ENCODE assay signal across 29 mouse cellular contexts in genomic region chr3:84646007-84646290, GRCm38 (mm10). TPM values are rescaled to one million over a fixed set of nuclear protein-coding genes. Genes with fewer than 3 reads are reported as not detected.
DNase-seq lines count a peak whose midpoint lies in the region; ATAC-seq and TF ChIP-seq lines count a peak whose summit lies in the region.
"Had no signal": no experiment of that assay in that cellular context is flagged by ENCODE, and none has a peak within 500 bp of the region (broad histone marks: within the 10 kb centered on the region; RNA-seq: fewer than 3 reads in every experiment).

No protein-coding gene starts in this region.

- no peak for ATAC-seq in liver, postnatal 0 days
- no peak for ATAC-seq in stomach, embryonic 14.5 days (ENCODE audit: insufficient number of reproducible peaks, insufficient read depth, low FRiP score, low read depth)
- ATAC-seq: forebrain, embryonic 15.5 days; midbrain, embryonic 15.5 days had no signal

- TF ChIP-seq POLR2A in liver, adult 2 months (IDR thresholded peaks at IDR 0.05; ENCODE audit: extremely low read depth, insufficient read depth, low read length), result no peak

- H3K4me1 ChIP-seq in liver, adult 2 months (ENCODE audit: control insufficient read depth, insufficient read depth, low read length), result peaks cover 22% of the 10 kb centered on the region
- H3K4me1 ChIP-seq in liver, postnatal 0 days (ENCODE audit: insufficient read depth), result peaks cover 6% of the 10 kb centered on the region; the same call in 1 of the 2 replicates
- H3K4me1 ChIP-seq in stomach, embryonic 14.5 days (ENCODE audit: control insufficient read depth, insufficient read depth, low read length), result 0 out of 2 replicates have a peak, but pooled peaks cover 3% of the 10 kb centered on the region

- no peaks in the 10 kb centered on the region for H3K36me3 ChIP-seq in liver, adult 2 months (ENCODE audit: control insufficient read depth, insufficient read depth, low read length)
- H3K36me3 ChIP-seq in liver, postnatal 0 days (replicated peaks; ENCODE audit: insufficient read depth, low read length), result no peaks in the 10 kb centered on the region
- no peaks in the 10 kb centered on the region for H3K36me3 ChIP-seq in stomach, embryonic 14.5 days (ENCODE audit: control insufficient read depth, insufficient read depth, low read length)
- H3K36me3 ChIP-seq: forebrain, embryonic 15.5 days; heart, embryonic 12.5 days; midbrain, embryonic 10.5 days; midbrain, embryonic 15.5 days had no signal

- no peak overlapping the region for H3K4me2 ChIP-seq in liver, postnatal 0 days (ENCODE audit: low read depth, low read length)
- no peak overlapping the region for H3K4me2 ChIP-seq in stomach, embryonic 14.5 days (replicated peaks; ENCODE audit: low read depth, low read length)
- H3K4me2 ChIP-seq: forebrain, embryonic 15.5 days; heart, embryonic 12.5 days; hindbrain, embryonic 14.5 days; lung, embryonic 14.5 days; midbrain, embryonic 15.5 days had no signal

- H3K4me3 ChIP-seq in liver, adult 2 months (ENCODE audit: insufficient read depth, low read depth, low read length), result no peak overlapping the region
- H3K4me3 ChIP-seq in liver, postnatal 0 days (ENCODE audit: low read depth, low read length), result no peak overlapping the region
- H3K4me3 ChIP-seq in stomach, embryonic 14.5 days (ENCODE audit: low read depth, low read length), result no peak overlapping the region
- H3K4me3 ChIP-seq: forebrain, embryonic 15.5 days; gastrocnemius, adult 2 months; heart, adult 2 months; heart, embryonic 12.5 days; midbrain, embryonic 10.5 days; midbrain, embryonic 15.5 days had no signal

- H3K9me3 ChIP-seq in liver, postnatal 0 days (ENCODE audit: low read length), result no peaks in the 10 kb centered on the region
- no peaks in the 10 kb centered on the region for H3K9me3 ChIP-seq in stomach, embryonic 14.5 days (ENCODE audit: control insufficient read depth, low read depth, low read length)
- H3K9me3 ChIP-seq: forebrain, embryonic 15.5 days; heart, embryonic 12.5 days; midbrain, embryonic 15.5 days had no signal

- no peak overlapping the region for H3K9ac ChIP-seq in liver, adult 2 months (ENCODE audit: low read depth, low read length)
- H3K9ac ChIP-seq in liver, postnatal 0 days (replicated peaks), result no peak overlapping the region
- no peak overlapping the region for H3K9ac ChIP-seq in stomach, embryonic 14.5 days (replicated peaks; ENCODE audit: low read depth, low read length)
- H3K9ac ChIP-seq: forebrain, embryonic 15.5 days; heart, embryonic 12.5 days; hindbrain, embryonic 14.5 days; liver, embryonic 14.5 days; lung, embryonic 14.5 days; midbrain, embryonic 15.5 days had no signal

- H3K27me3 ChIP-seq in liver, adult 2 months (ENCODE audit: control insufficient read depth, insufficient read depth, low read length), result no peaks in the 10 kb centered on the region
- no peaks in the 10 kb centered on the region for H3K27me3 ChIP-seq in liver, postnatal 0 days (ENCODE audit: insufficient read depth, low read length)
- H3K27me3 ChIP-seq in stomach, embryonic 14.5 days (ENCODE audit: control insufficient read depth, insufficient read depth, low read length), result no peaks in the 10 kb centered on the region
- H3K27me3 ChIP-seq: forebrain, embryonic 15.5 days; heart, embryonic 12.5 days; midbrain, embryonic 15.5 days had no signal

- peak overlapping the region; percentile 60; the same call in 1 of the 2 replicates for H3K27ac ChIP-seq in liver, adult 2 months (replicated peaks; ENCODE audit: insufficient read depth, low read depth, low read length)
- H3K27ac ChIP-seq in liver, postnatal 0 days (ENCODE audit: low read depth), result no peak overlapping the region
- peak overlapping the region; percentile 4; the same call in 1 of the 2 replicates for H3K27ac ChIP-seq in stomach, embryonic 14.5 days (ENCODE audit: low read length)
- H3K27ac ChIP-seq: forebrain, embryonic 15.5 days; heart, adult 2 months; hindbrain, embryonic 14.5 days; liver, embryonic 14.5 days; midbrain, embryonic 10.5 days; midbrain, embryonic 15.5 days had no signal

- TF ChIP-seq EP300 in liver, postnatal 0 days (IDR thresholded peaks at IDR 0.05; ENCODE audit: low read depth), result no peak

- 92% methylated on average over 3 of the region's 3 CpGs for WGBS in liver, adult 2 months
- 82% methylated on average over 3 of the region's 3 CpGs for WGBS in liver, postnatal 0 days (ENCODE audit: insufficient replicate concordance)
- 71% methylated on average over 3 of the region's 3 CpGs for WGBS in stomach, embryonic 14.5 days

- no peak for TF ChIP-seq CTCF in liver, adult 2 months (IDR thresholded peaks at IDR 0.05; ENCODE audit: low read depth, low read length)
- TF ChIP-seq CTCF in liver, postnatal 0 days (IDR thresholded peaks at IDR 0.05; ENCODE audit: low read depth), result no peak

- no peaks in the 10 kb centered on the region for H3K79me2 ChIP-seq in liver, adult 2 months (ENCODE audit: control insufficient read depth, insufficient read depth, low read length)

- peak; percentile 39 for DNase-seq in adrenal gland, postnatal 14 days
- no peak for DNase-seq in adrenal gland, postnatal 4 days (ENCODE audit: low spot score in 2 of 2)
- DNase-seq in liver, adult 2 months (ENCODE audit: extremely low read depth, low read depth, low spot score), result no peak
- no peak for DNase-seq in liver, postnatal 0 days
- no peak for DNase-seq in thymus, adult 18-20 months
- DNase-seq in cerebellum, adult 9-11 months, result no peak
- DNase-seq: cerebellum, adult 2 months; cerebellum, postnatal 25 days; heart, adult 2 months; kidney, postnatal 4 days; lung, embryonic 14.5 days; lung, postnatal 14 days; right cerebral cortex, adult 18-20 months; right cerebral cortex, postnatal 4 days; thymus, adult 2 months; thymus, postnatal 36 days had no signal

RNA-seq across cellular contexts. Expression of gene Tmem154, which starts 20.0 kb away (rescaled TPM):
- 4.0 and 4.6 TPM in 2 replicates for total RNA-seq in adrenal gland, postnatal 14 days (2021)
- 1 to 10 TPM; 4.1 to 5.0 TPM for total RNA-seq in adrenal gland, postnatal 4 days (2021)
- 0.09 and 0.94 TPM in 2 replicates for total RNA-seq in liver, adult 2 months (2014; rRNA removed)
- 0.09 and 0.17 TPM in 2 replicates for polyA plus RNA-seq in liver, adult 2 months (2012; rRNA removed)
- 2.9 and 3.5 TPM in 2 replicates for polyA plus RNA-seq in liver, postnatal 0 days (2015; fragmentation: Nextera tagmentation; extraction: Ambion mirVana)
- polyA plus RNA-seq in stomach, embryonic 14.5 days (2014; fragmentation: Nextera tagmentation; extraction: Ambion mirVana), result 2.8 and 4.1 TPM in 2 replicates

RNA-seq across cellular contexts. Expression of gene Tigd4, which starts 52.6 kb away (rescaled TPM):
- total RNA-seq in adrenal gland, postnatal 14 days (2021), result 0.11 TPM in 1 of 2 replicates, not detected in the other
- 1 to 10 TPM in 1 of 2 experiments, under 1 TPM in 1; 0.28 to 2.8 TPM for total RNA-seq in adrenal gland, postnatal 4 days (2021)
- total RNA-seq in liver, adult 2 months (2014; rRNA removed), result not detected in 2 replicates
- not detected in 2 replicates for polyA plus RNA-seq in liver, adult 2 months (2012; rRNA removed)
- not detected in 2 replicates for polyA plus RNA-seq in liver, postnatal 0 days (2015; fragmentation: Nextera tagmentation; extraction: Ambion mirVana)
- polyA plus RNA-seq in stomach, embryonic 14.5 days (2014; fragmentation: Nextera tagmentation; extraction: Ambion mirVana), result 0.11 and 0.23 TPM in 2 replicates
- total RNA-seq: hematopoietic stem cell, adult 5-6 weeks; layer of hippocampus, adult 8-10 months; layer of hippocampus, postnatal 25 days; megakaryocyte progenitor cell, adult 5-6 weeks had no signal
- polyA plus RNA-seq: heart, adult 2 months; heart, embryonic 12.5 days; hindbrain, embryonic 14.5 days; kidney, adult 2 months; liver, embryonic 14.5 days; midbrain, embryonic 10.5 days; midbrain, embryonic 15.5 days; thymus, adult 2 months had no signal
